Mouse (Mus musculus) myocyte (in vitro differentiated cells): ENCODE results near the gene Ung.

Source experiments
- MAX ChIP-seq: IDR thresholded peaks from one replicate; pipeline ENCODE4 v1.6.1; 2011; ENCODE audit warnings: low read depth, mild to moderate bottlenecking, control low read depth
- POLR2A ChIP-seq: IDR thresholded peaks from one replicate; pipeline ENCODE4 v1.6.1; 2011; ENCODE audit warnings: low read depth, mild to moderate bottlenecking, control low read depth, moderate library complexity; ENCODE audit not compliant: insufficient read length
- TCF12 ChIP-seq: IDR thresholded peaks from one replicate; pipeline ENCODE4 v1.6.1; 2011; ENCODE audit warnings: mild to moderate bottlenecking, control low read depth; ENCODE audit not compliant: poor library complexity, insufficient read depth, severe bottlenecking
- USF1 ChIP-seq: IDR thresholded peaks from one replicate; pipeline ENCODE4 v1.6.1; 2011; ENCODE audit warnings: low read depth, mild to moderate bottlenecking, control low read depth, moderate library complexity

GRCm38 (mm10) chr5:114090421-114091013 lies 39.7 kb upstream of the Ung start:
- TF ChIP-seq MAX, result no peak
- no peak for TF ChIP-seq TCF12
- TF ChIP-seq POLR2A, result no peak
- TF ChIP-seq USF1, result no peak
